Mouse (Mus musculus) testis, postnatal 14 days (tissue): ENCODE results near the gene Coq10b.

Experiments used
- DNase-seq: peaks from one replicate; pipeline ENCODE4 v3.0.0; 2021; ENCODE audit warnings: low spot score

The Coq10b gene

DNA sequence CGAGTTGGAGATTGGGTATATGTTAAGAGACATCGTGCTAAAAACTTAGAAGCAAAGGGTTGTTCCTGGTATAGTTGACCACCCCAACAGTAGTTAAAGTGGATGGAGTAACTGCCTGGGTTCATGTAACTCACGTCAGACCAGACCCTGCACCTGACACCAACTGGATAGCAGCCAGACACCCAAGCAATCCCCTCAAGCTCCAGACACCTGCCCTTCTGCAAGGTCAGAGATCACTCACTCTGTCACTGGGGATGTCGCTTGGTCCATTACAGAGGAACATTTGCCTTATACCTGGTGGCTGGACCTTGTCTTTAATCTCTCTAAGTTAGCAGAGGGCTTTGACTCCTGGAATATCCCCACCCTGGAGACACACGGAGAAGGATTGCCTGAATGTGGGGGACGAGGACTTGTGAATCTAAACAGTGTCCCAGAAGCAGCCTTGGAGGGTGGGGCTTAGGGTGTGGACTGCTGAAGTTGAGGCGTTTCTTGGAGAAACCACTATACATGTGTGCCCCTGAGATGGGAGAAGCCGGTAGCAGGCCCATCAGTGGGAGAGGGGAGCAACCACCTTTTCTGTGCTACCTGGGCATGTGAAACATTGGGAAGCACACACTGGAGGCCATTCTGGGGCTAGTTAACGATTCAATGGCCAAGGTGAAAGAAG lies 54.5 kb downstream of the Coq10b start:
- DNase-seq: no peak

- no peak for DNase-seq
These were observed 55.1 kb downstream of the Coq10b start for GRCm38 (mm10) chr1:55107644-55108043.

DNA sequence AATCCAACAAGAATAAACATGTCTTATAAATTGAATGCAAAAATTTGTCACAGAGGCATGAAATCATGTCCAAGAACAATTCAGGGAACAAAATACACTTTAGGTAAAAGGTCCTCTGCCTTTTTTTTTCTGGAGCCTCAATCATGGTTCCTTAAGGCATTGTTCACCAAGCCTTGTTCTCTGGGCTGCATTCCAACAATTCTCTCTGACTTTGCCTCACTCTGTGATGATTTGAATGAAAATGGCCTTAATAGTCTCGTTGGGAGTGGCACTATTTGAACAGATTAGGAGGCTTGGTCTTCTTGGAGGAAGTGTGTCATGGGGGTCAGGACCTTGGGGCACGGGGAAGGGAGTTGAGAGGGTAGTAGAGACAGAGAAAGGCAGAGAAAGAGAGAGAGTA lies 55.9 kb downstream of the Coq10b start:
- no peak for DNase-seq

DNA sequence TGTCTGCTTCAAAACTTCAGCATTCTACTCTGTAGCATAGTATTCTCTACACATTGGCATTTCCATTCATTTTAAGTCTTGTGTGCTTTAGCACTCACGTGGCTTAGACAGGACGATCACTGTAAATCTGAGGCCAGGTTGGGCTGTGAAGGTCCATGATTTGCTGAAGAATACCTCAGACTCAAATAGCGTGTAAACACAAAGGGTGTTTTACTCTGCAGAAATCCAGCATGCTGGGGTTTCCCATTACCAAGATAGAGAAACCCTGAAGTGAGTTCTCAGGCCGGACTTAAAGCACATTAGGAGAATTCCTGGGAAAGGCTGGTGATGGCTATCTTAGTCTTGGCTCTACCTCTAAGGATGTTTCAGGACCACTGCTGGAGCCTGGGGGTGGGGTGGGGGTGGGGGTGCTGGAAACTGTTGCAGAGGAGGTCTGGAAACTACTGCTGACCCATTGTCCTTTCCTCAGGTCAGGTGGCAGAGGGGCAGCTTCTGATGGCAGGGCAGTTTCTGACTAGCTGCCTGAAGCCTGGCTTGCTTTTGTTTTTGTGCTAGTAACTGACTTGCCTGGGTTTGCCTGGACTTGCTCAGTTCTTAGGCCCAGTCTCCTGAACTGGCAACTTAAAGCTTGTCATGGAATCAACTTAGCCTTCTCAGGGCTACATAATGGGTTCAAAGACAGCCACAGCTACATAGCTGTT lies 56.6 kb downstream of the Coq10b start:
- DNase-seq: no peak
